24 mouse cellular contexts compared by ENCODE assay signal in genomic region chr11:55984643-55985042, GRCm38 (mm10). TPM values are rescaled to one million over a fixed set of nuclear protein-coding genes. Genes with fewer than 3 reads are reported as not detected.
DNase-seq lines count a peak whose midpoint lies in the region; TF ChIP-seq lines count a peak whose summit lies in the region.
"Had no signal": no experiment of that assay in that cellular context is flagged by ENCODE, and none has a peak within 500 bp of the region (broad histone marks: within the 10 kb centered on the region; RNA-seq: fewer than 3 reads in every experiment).

No protein-coding gene starts in this region.

- no peak for TF ChIP-seq CTCF in CH12.LX (conservative IDR thresholded peaks at IDR 0.05 in 1 of 2, IDR thresholded peaks at IDR 0.05 in 1 of 2; ENCODE audit: low read depth in 2 of 2, low read length in 2 of 2)

- TF ChIP-seq EP300 in CH12.LX (IDR thresholded peaks at IDR 0.05; ENCODE audit: low read length): no peak

- H3K36me3 ChIP-seq in CH12.LX (replicated peaks in 1 of 2; ENCODE audit: control insufficient read depth in 1 of 2, insufficient read depth in 1 of 2, low read length in 1 of 2) (no peaks in the 10 kb centered on the region), ES-E14 (ENCODE audit: control insufficient read depth, insufficient read depth, low read length, poor library complexity, severe bottlenecking) (no peaks in the 10 kb centered on the region)
- H3K36me3 ChIP-seq: G1E had no signal

- H3K4me1 ChIP-seq in CH12.LX (ENCODE audit: control insufficient read depth in 1 of 2, insufficient read depth in 2 of 2) (no peaks in the 10 kb centered on the region), ES-E14 (ENCODE audit: control insufficient read depth in 2 of 2, insufficient read depth in 2 of 2, low read length in 2 of 2, poor library complexity in 1 of 2) (no peaks in the 10 kb centered on the region)

- no peaks in the 10 kb centered on the region for H3K79me2 ChIP-seq in CH12.LX (replicated peaks; ENCODE audit: control insufficient read depth, extremely low read depth, insufficient read depth, poor library complexity, severe bottlenecking)

- H3K27me3 ChIP-seq in CH12.LX (replicated peaks): peaks cover 59% of the 10 kb centered on the region

- no peak for TF ChIP-seq POLR2A in CH12.LX (IDR thresholded peaks at IDR 0.05; ENCODE audit: low read depth, low read length)

- H3K9ac ChIP-seq in CH12.LX (ENCODE audit: insufficient read depth, low read depth) (no peak overlapping the region), ES-E14 (ENCODE audit: insufficient read depth, low read depth, low read length, poor library complexity, severe bottlenecking) (no peak overlapping the region)

- no peak for TF ChIP-seq RAD21 in CH12.LX (IDR thresholded peaks at IDR 0.05; ENCODE audit: low read depth, low read length)

- no peak overlapping the region for H3K4me2 ChIP-seq in CH12.LX (ENCODE audit: insufficient read depth, low read depth, poor library complexity, severe bottlenecking)

- in situ Hi-C loops in CH12.LX (cut with MboI; ENCODE audit: low pct_ligation_motif_present, low pct_unique_long_range_greater_than_20kb, low sequenced_read_pairs): loop anchor here (25.0 kb wide), 2 partner anchors 397 to 472 kb away; no protein-coding TSS in a partner anchor
- in situ Hi-C loops in ES-E14 (cut with MboI; ENCODE audit: low sequenced_read_pairs in 2 of 2, unreplicated experiment in 2 of 2): loop anchor here (25.0 kb wide), 2 partner anchors 397 to 422 kb away; no protein-coding TSS in a partner anchor

- no peak for DNase-seq in CH12.LX (ENCODE audit: extremely low read depth)
- no peak for DNase-seq in ES-E14 (ENCODE audit: low read depth, low spot score)
- DNase-seq in cerebellum, adult 11-12 months: no peak
- DNase-seq in left cerebral cortex, postnatal 14 days (ENCODE audit: low spot score in 2 of 2): no peak
- DNase-seq: adrenal gland, adult 2 months; adrenal gland, adult 8-10 months; adrenal gland, postnatal 10 days; adrenal gland, postnatal 14 days; adrenal gland, postnatal 25 days; adrenal gland, postnatal 36 days; B cell, adult 2 months; cerebellum, adult 11 months; cerebellum, adult 18-20 months; cerebellum, adult 2 months; cerebellum, adult 8-10 months; cerebellum, adult 9-10 months had no signal

- H3K9me3 ChIP-seq in CH12.LX (replicated peaks; ENCODE audit: low read length) (peaks cover 7% of the 10 kb centered on the region), ES-E14 (ENCODE audit: control insufficient read depth, insufficient read depth, low read depth, low read length) (no peaks in the 10 kb centered on the region)

- intact Hi-C loops in left cerebral cortex, postnatal 14 days (cut with DNase I): no loop called here

- H3K4me3 ChIP-seq in CH12.LX (replicated peaks in 1 of 3; ENCODE audit: low read depth in 2 of 3, low read length in 2 of 3, poor library complexity in 1 of 3) (no peak overlapping the region), ES-E14 (ENCODE audit: insufficient read depth in 1 of 2, low read depth in 1 of 2, low read length in 2 of 2, poor library complexity in 1 of 2, severe bottlenecking in 1 of 2) (no peak overlapping the region)

- no peak overlapping the region for H3K27ac ChIP-seq in CH12.LX (ENCODE audit: insufficient read depth, low read depth)
- H3K27ac ChIP-seq in ES-E14 (ENCODE audit: insufficient read depth, low read depth, low read length, poor library complexity, severe bottlenecking): no peak overlapping the region

- dilution Hi-C loops in CH12.LX (cut with MboI; ENCODE audit: extremely low pct_ligation_motif_present, extremely low pct_unique_long_range_greater_than_20kb, low sequenced_read_pairs): no loop called here

TF ChIP-seq in CH12.LX, 34 proteins besides CTCF, POLR2A, EP300 and RAD21:
- TF ChIP-seq ELF1 (IDR thresholded peaks at IDR 0.05; ENCODE audit: low read depth, low read length) (no peak), UBTF (IDR thresholded peaks at IDR 0.05; ENCODE audit: low read depth, low read length) (no peak), TCF12 (IDR thresholded peaks at IDR 0.05; ENCODE audit: low read depth, low read length) (no peak), ZNF384 (IDR thresholded peaks at IDR 0.05; ENCODE audit: low read depth, low read length) (no peak), MAFK (IDR thresholded peaks at IDR 0.05; ENCODE audit: insufficient replicate concordance, low read length) (peak; percentile 79), E2F4 (IDR thresholded peaks at IDR 0.05; ENCODE audit: insufficient replicate concordance, low read depth, low read length) (no peak)

TF ChIP-seq in ES-E14, 5 proteins besides CTCF, POLR2A, EP300 and RAD21:
- no peak for TF ChIP-seq CHD2 (IDR thresholded peaks at IDR 0.05; ENCODE audit: low read depth, low read length)
- TF ChIP-seq MAFK (IDR thresholded peaks at IDR 0.05; ENCODE audit: insufficient read depth, low read depth, low read length): peak; percentile 73

RNA-seq across cellular contexts. Expression of gene Nmur2, which starts 56.2 kb away (rescaled TPM):
- total RNA-seq in CH12.LX (2012; rRNA removed): not detected in 2 replicates
- total RNA-seq in CH12.LX (2014; rRNA removed): not detected in 2 replicates
- not detected in 2 replicates for polyA plus RNA-seq in CH12.LX (2012; ENCODE audit: insufficient read length, low read depth)
- not detected in 2 replicates for total RNA-seq in ES-E14 (2012; rRNA removed)
- total RNA-seq in left cerebral cortex, postnatal 14 days (2021): under 1 TPM in 1 of 2 experiments, not detected in 1; 0.23 TPM
- total RNA-seq: adrenal gland, adult 18-20 months; adrenal gland, adult 2 months; adrenal gland, adult 8-10 months; adrenal gland, postnatal 10 days; adrenal gland, postnatal 14 days; adrenal gland, postnatal 25 days; adrenal gland, postnatal 36 days; adrenal gland, postnatal 4 days; MEL had no signal
- polyA plus RNA-seq: activated CD4-positive, CD25-positive, alpha-beta regulatory T cell, adult 4 months; adrenal gland, adult 2 months; C2C12; CD4-positive, CD25-positive, alpha-beta regulatory T cell, adult 4 months; G1E; Patski had no signal
